Mouse (Mus musculus) urinary bladder, postnatal 4 days (tissue): ENCODE results near the gene Pde5a.

Experiments used
- DNase-seq, 2 experiments: peaks; one replicate each; pipeline ENCODE4 v3.0.0; 2021 to 2022; ENCODE audit warnings: low spot score in 2 of 2

Gene Pde5a

DNA sequence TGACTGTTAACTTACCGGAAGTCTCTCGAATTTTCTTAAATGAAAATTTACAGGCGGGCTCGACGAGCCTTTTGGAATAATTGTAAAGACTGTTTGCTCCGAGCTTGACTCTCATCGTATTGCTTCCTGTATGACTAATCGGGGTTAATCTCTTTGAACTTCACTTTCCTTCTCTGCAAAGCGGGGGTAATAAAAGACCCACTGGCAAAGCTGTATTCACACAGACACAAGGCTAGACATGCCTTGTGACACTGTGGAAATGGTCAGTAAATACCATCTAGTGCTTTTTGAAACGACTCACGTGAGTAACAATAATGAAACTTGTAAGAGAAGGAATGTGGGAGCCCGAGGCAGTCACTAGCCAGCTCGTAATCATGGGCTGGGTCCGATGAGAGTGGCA lies 35.0 kb downstream of the Pde5a start:
- DNase-seq = no peak

GRCm38 (mm10) chr3:122766930-122767329 lies 38.2 kb downstream of the Pde5a start:
- no peak for DNase-seq

DNA sequence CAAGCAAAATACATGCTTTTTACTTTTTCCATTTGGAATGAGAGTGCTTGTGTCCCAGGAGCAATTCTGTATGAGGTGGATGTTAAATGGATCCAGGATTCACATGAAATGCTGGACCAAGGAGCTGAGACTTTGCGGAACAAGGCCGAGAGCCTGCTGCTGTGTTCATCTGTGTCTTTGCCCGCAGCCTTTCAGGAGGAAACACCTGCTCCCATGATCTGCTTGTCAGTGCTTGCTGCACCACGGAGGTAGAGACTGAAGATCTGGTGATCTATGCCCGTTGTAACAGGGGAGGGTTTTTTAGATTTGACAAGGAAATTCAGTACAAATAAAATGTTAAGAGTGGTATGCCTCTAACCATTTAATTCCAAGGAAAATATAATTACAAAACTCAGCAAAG lies 39.1 kb downstream of the Pde5a start:
- DNase-seq = no peak

DNA sequence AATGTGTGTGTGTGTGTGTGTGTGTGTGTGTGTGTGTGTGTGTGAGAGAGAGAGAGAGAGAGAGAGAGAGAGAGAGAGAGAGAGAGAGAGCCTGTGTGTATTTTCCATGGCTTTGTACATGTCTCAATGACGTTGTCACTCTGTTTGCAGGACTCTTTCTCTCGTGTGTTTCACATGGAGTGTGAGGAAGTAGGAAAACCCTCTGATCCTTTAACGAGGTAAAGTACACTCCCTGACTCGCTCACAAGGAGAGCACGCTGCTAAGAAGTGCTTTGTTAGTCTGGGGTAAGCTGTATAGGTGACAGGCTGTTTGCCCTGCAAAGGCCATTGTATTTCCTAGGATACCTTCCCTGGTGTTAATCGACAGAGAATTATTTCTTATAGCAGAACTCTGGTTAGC lies 52.7 kb downstream of the Pde5a start:
- DNase-seq = no peak

GRCm38 (mm10) chr3:122784245-122784644 lies 55.5 kb downstream of the Pde5a start:
- DNase-seq = no peak

DNA sequence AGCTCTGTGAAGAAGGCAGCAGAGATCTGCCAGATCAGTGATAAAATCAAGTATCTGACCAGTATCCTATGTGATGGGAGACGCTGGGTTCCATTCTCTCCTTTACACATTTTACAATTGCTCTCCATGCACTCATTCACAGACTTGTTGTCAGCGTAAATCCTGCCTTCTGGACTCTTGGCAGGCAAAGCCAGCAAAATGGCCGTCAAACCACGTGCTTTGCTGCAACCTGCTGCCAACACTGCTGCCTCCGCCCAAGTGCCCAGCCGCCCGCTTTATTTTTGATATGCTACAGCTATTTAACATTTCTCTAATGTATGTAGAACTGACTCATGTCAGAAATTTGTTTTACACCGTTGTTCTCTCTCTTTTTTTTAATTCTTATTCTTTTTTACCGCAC lies 59.6 kb downstream of the Pde5a start:
- no peak for DNase-seq

- no peak for DNase-seq
These were observed 60.8 kb downstream of the Pde5a start for GRCm38 (mm10) chr3:122789544-122789943.

GRCm38 (mm10) chr3:122800050-122800449 lies 71.3 kb downstream of the Pde5a start:
- no peak for DNase-seq

- no peak for DNase-seq
These were observed 72.0 kb downstream of the Pde5a start for GRCm38 (mm10) chr3:122800553-122801435.

- DNase-seq = no peak
These were observed 72.9 kb downstream of the Pde5a start for GRCm38 (mm10) chr3:122801436-122802221.

- DNase-seq = no peak
These were observed 78.6 kb downstream of the Pde5a start for GRCm38 (mm10) chr3:122807313-122807712.

DNA sequence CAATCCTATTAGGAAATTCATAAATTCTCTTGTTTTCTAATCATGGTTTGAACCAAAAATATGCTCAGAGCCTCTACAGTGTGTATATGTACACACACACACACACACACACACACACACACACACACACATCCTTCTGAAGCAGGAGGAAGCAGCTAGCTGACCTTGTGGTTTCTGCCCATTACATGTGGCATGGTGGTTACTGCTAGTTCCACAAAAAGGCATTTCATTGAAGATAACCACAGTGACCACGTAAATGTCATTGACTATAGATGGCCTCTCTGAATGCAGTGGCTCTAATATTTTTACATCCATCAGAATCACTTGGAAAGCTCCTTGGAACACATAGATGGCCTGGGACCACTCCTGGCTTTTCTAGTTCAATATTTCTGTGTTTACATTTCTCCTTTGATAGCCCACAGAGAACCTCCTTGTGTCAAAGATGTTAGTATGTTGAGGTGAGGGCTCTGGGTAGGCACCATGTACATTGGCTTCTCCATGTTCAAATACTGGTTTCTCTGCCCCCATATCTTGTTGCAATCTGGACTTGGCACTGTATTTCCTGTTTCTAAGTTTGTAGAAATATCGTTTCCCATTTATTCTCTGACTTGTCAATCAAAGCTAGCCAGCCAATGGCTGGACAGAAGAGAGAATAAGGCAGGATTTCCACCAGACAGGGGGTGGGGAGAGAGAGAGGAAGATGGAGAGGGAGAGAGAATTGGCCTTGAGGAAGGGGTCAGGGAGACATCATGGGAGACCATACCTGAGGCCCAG lies 81.5 kb downstream of the Pde5a start:
- DNase-seq = no peak

GRCm38 (mm10) chr3:122810986-122811385 lies 82.2 kb downstream of the Pde5a start:
- no peak for DNase-seq

DNA sequence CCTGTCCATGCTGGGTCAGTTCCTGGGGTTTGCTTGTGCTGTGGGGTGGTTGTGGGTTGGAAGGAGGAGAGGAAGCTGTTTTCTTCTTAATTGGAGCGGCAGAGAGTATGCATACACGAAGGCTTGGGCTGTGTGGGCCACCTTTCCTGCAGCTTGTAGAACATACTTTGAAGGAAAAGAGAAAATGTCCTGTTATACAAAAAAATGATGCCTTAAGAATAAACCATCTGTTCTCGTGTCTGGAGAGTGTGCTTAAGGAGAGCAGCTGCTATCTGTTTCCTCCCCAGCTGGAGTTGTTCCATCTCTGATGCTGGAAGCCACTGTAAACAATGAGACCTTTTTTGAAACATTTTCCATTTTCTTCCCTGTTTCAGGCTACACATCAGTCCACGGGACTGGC lies 85.8 kb downstream of the Pde5a start:
- peak in 1 of 2 experiments; percentile 31 for DNase-seq

GRCm38 (mm10) chr3:122818282-122818681 lies 89.5 kb downstream of the Pde5a start:
- DNase-seq = no peak

GRCm38 (mm10) chr3:122820700-122821099 lies 92.0 kb downstream of the Pde5a start:
- DNase-seq = no peak

DNA sequence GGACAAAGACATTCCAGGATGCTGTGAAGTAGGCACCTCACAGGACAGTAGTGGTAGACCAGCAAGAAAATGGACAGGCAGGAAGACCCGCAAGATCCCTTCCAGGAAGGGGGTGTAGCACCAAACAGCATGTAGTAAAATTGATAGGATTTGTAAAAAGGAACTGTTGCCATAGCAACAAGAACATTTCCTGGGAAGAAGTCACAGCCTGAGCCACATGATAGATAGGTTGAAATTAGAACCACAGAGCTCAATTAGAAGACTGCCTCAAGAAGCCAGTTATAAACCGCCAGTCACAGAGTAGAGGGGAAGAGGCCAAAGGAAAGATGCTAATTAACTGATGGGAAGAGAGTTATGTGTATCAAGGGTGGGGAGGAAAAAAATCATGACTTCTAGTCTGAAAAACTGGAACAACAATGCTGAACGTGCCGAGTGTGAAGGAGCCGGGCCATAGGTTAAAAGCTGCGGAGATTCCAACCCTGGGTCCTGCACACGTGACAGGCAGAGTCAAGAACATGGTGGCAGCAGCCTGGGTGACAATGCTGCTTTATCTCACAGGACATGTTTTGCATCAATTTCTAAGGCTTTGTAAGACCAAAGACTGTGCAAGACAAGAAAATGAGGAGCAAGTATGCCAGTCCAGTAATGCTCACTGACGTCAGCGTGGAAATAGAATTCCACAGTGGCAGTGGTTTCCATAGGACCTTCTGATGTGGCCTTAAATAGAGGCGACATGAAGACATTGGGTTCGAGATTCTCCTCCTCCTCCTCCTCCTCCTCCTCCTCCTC lies 99.7 kb downstream of the Pde5a start:
- DNase-seq = no peak

DNA sequence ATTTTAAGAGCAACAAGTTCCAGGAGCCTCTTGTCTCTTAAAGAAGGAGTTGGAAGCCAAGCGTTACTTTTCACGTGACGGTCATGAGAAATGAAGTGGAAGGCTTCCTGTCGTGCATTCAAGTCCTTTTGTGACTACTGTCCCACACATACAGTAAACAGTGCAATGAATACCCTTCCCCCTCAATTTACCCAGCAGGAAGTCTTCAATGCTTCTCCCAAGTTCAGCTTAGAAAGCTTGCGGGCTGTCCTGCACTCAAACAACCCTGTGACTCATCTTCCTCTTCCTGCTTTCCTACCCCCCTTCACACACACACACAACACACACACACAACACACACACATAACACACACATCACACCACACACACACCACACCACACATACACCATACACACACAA lies 105.8 kb downstream of the Pde5a start:
- DNase-seq = no peak

GRCm38 (mm10) chr3:122835097-122835850 lies 106.5 kb downstream of the Pde5a start:
- no peak for DNase-seq

GRCm38 (mm10) chr3:122837639-122838038 lies 108.9 kb downstream of the Pde5a start:
- DNase-seq = no peak
